Mouse (Mus musculus): ENCODE measurements around the gene Ppp1r10.
A peak's percentile ranks its signal among the peaks of the same experiment; 100 is the strongest.

Ppp1r10 gene

GRCm38 (mm10) chr17:35900636-35901035, 15.6 kb upstream of the Ppp1r10 start:
- no peak for DNase-seq (ENCODE audit: low spot score in 2 of 2)

GRCm38 (mm10) chr17:35903343-35903991, 12.8 kb upstream of the Ppp1r10 start:
- no peak for DNase-seq (ENCODE audit: low spot score in 2 of 2)

GRCm38 (mm10) chr17:35903992-35904355, 12.3 kb upstream of the Ppp1r10 start:
- DNase-seq (ENCODE audit: low spot score in 2 of 2) = no peak

- DNase-seq (ENCODE audit: low spot score in 2 of 2) = no peak
Observed at GRCm38 (mm10) chr17:35905587-35905986, 10.6 kb upstream of the Ppp1r10 start.

GRCm38 (mm10) chr17:35907609-35908008, 8.6 kb upstream of the Ppp1r10 start:
- DNase-seq (ENCODE audit: low spot score in 2 of 2) = no peak

- DNase-seq (ENCODE audit: low spot score in 2 of 2) = no peak
Observed at GRCm38 (mm10) chr17:35909186-35909918, 6.9 kb upstream of the Ppp1r10 start.

- peak; percentile 97 for DNase-seq (ENCODE audit: low spot score in 2 of 2)
Observed at GRCm38 (mm10) chr17:35909919-35910369, 6.3 kb upstream of the Ppp1r10 start, which contains the start of gene Atat1. Atat1 (minus strand) TSS chr17:35910075.

- DNase-seq (ENCODE audit: low spot score in 2 of 2) = no peak
Observed at GRCm38 (mm10) chr17:35914975-35915374, 1.3 kb upstream of the Ppp1r10 start.

- no peak for DNase-seq (ENCODE audit: low spot score in 2 of 2)
Observed at GRCm38 (mm10) chr17:35915538-35916296, 517 bp upstream of the Ppp1r10 start.

GRCm38 (mm10) chr17:35917143-35917462, 869 bp downstream of the Ppp1r10 start:
- no peak for DNase-seq (ENCODE audit: low spot score in 2 of 2)

GRCm38 (mm10) chr17:35917463-35918251, 1.4 kb downstream of the Ppp1r10 start:
- DNase-seq (ENCODE audit: low spot score in 2 of 2) = peak; percentile 78 to 84

- peak in 1 of 2 experiments; percentile 63 for DNase-seq (ENCODE audit: low spot score in 2 of 2)
Observed at GRCm38 (mm10) chr17:35918276-35919059, 2.2 kb downstream of the Ppp1r10 start.

- DNase-seq (ENCODE audit: low spot score in 2 of 2) = peak; percentile 96 to 97
Observed at GRCm38 (mm10) chr17:35919060-35919715, 3.0 kb downstream of the Ppp1r10 start.

- DNase-seq (ENCODE audit: low spot score in 2 of 2) = no peak
Observed at GRCm38 (mm10) chr17:35919864-35920301, 3.6 kb downstream of the Ppp1r10 start.

GRCm38 (mm10) chr17:35920384-35920783, 4.2 kb downstream of the Ppp1r10 start:
- no peak for DNase-seq (ENCODE audit: low spot score in 2 of 2)

- no peak for DNase-seq (ENCODE audit: low spot score in 2 of 2)
Observed at GRCm38 (mm10) chr17:35920862-35921562, 4.8 kb downstream of the Ppp1r10 start.

GRCm38 (mm10) chr17:35921710-35922109, 5.5 kb downstream of the Ppp1r10 start:
- no peak for DNase-seq (ENCODE audit: low spot score in 2 of 2)

GRCm38 (mm10) chr17:35922566-35922965, 6.3 kb downstream of the Ppp1r10 start:
- no peak for DNase-seq (ENCODE audit: low spot score in 2 of 2)

GRCm38 (mm10) chr17:35923281-35923680, 7.0 kb downstream of the Ppp1r10 start:
- DNase-seq (ENCODE audit: low spot score in 2 of 2) = no peak

- DNase-seq (ENCODE audit: low spot score in 2 of 2) = no peak
Observed at GRCm38 (mm10) chr17:35927471-35927870, 11.2 kb downstream of the Ppp1r10 start.

All from right cerebral cortex, postnatal 10 days (tissue).